Mouse (Mus musculus): ENCODE results near the gene Ocm.

The Ocm gene

DNA sequence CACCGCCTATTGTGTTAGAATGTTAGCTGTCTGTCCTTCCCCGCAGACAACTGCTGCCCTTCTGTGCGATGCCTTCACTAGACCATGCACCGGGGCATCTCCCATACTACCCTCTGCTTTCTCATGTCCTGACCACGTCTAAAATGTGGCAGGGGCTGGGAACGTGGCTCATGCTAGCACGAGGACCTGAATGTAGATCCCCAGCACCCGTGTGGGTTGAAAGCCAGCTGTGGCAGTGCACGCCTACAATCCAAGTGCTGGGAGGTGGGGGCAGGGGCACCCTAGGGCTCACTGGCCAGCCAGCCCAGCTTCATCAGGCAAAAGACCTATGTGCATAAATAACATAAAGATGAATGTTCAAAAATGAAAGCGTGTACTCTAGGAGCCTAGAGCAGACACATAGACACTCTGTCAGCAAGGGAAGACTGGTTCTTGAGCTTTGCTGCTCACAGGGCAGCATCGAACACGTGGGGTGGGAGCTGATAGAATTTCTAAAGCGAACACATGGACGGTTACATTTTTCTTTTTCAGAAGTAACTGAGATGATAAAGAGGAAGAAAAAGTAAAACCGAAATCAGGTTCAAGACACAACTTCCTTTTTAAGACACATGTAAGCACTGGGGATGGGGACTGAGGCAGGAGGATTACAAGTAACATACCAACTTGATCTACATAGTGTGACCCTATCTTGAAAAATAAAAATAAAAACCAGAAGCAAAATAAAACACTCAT is 23.8 kb downstream of the Ocm start:
- DNase-seq (ENCODE audit: low read depth, low spot score), result no peak

GRCm38 (mm10) chr5:143999409-143999808 is 27.1 kb downstream of the Ocm start:
- DNase-seq (ENCODE audit: low read depth, low spot score), result no peak

DNA sequence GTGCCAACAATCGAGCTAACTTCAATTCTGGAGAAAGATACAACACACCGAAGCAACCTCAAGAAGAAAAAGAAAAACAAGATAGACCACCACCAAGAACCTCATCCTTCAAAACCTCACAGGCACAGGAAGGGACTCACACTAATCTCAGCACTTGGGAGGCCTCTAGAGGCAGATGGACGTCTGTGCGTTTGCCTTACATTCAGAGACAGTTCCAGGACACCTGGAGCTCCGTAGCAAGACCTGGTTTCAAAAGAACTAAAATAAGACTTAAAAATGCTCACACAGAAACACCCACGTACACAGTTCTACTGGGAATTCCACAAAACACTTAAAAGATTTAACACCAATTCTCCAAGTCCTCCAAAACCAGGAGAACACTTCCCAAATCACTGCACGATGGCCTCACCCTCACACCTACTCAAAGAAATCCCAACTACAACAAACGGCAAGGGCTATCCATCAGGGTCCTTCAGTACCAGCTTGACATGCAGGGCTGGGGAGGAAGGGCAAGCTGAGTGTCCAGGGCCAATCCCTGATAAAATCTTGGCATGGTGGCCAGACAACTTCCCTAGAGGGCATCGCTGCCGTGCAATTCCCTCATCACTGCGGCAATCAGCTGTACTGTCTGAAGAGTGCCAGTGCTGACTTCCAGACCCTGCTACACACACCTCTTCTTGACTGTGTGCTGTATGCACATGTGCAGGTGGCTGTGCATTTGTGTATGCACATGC is 31.7 kb downstream of the Ocm start:
- no peak for DNase-seq (ENCODE audit: low read depth, low spot score)

DNA sequence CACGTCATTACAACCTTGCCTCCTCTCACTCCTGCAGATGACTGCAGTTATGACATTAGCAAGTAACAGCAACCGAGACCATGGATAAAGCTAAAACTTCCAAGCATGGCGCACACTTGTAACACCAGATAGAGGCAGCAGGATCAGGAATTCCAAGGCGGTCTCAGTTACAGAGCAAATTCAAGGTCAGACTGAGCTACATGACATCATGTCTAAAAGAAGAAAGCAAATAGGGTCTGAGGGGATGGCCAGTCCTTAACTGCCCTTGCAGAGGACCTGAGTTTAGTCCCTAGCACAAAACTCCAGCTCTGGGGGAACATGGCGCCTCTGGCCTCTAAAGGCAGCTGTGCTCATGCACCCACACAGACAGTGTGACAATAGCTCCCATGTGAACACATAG is 32.6 kb downstream of the Ocm start:
- DNase-seq (ENCODE audit: low read depth, low spot score), result no peak

DNA sequence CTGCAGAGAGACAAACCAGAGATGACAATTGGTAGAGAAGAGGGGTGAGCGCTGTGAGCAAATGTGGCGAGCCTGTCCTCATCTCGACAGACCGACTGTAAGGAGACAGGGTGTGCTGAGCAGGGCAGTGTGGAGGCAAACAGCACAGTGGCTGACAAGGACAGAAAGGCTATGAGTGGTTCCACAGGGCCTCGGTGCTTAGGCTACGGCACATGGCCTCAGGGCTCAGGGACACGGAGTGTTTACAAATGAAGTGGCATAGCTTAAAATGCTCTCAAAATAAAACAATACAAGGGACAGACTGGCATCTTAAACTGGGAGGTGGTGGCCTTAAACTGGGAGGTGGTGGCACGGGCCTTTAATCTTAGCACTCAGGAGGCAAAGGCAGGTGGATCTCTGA is 33.2 kb downstream of the Ocm start:
- no peak for DNase-seq (ENCODE audit: low read depth, low spot score)

DNA sequence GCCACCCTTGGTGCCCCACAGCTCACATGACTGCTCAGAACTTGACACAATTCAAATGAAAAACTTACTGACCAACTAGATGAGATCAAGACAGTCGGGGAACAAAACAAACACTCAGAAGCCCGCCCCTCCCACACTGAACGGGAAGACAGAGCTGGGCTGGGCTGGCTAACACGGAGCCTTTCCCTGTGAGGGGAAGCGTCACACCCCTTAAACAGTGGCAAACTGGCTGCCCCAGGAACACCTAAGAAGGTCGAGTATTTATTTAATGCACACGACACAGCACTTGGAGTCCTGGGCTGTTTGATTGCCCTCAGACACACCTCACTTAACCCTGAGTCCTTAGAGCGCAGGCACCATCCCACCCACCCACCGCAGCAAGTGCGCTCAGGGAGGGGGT is 33.8 kb downstream of the Ocm start:
- DNase-seq (ENCODE audit: low read depth, low spot score), result no peak

- DNase-seq (ENCODE audit: low read depth, low spot score), result no peak
These were observed 36.4 kb downstream of the Ocm start for GRCm38 (mm10) chr5:143990086-143990485.

DNA sequence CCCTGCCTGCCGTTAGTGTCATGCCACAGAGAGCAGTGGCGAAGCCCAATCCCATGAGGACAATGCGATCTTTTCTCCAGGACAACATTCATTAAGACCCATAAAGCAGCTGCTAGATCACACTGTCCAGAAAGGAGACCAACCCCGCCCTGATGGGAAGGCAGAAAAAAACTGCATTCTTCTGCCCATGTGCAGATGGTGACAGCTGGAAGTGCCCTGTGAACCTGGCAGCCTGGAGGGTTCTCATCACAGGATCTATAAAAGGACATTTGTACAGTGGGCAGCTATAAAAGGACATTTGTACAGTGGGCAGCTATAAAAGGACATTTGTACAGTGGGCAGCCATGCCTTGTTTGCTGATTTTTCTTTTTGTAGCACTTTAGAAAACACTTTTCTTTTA is 37.4 kb downstream of the Ocm start:
- DNase-seq (ENCODE audit: low read depth, low spot score), result no peak

DNA sequence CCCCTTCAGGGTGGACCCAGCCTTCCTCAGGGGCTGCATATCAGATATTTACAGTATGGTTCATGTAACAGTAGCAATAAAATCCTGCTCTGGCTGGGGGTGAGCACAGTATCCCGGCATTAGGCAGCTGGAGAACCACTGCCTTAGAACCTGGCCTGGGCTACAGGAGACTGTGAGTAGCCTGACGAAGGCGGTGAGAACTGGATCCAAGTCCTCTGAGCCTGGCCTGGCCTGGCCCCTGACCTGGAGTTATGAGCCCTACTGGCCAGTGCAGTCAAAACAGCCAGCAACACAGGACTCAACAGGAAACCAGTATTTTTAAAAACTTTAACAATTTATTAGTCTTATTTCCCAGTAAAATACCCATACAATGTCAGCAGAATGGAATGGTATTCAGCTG is 38.9 kb downstream of the Ocm start:
- DNase-seq (ENCODE audit: low read depth, low spot score), result no peak

GRCm38 (mm10) chr5:143985381-143985780 is 41.1 kb downstream of the Ocm start:
- no peak for DNase-seq (ENCODE audit: low read depth, low spot score)

GRCm38 (mm10) chr5:143982361-143982760 is 44.1 kb downstream of the Ocm start:
- no peak for DNase-seq (ENCODE audit: low read depth, low spot score)

- DNase-seq (ENCODE audit: low read depth, low spot score), result no peak
These were observed 45.6 kb downstream of the Ocm start for GRCm38 (mm10) chr5:143980858-143981257.

DNA sequence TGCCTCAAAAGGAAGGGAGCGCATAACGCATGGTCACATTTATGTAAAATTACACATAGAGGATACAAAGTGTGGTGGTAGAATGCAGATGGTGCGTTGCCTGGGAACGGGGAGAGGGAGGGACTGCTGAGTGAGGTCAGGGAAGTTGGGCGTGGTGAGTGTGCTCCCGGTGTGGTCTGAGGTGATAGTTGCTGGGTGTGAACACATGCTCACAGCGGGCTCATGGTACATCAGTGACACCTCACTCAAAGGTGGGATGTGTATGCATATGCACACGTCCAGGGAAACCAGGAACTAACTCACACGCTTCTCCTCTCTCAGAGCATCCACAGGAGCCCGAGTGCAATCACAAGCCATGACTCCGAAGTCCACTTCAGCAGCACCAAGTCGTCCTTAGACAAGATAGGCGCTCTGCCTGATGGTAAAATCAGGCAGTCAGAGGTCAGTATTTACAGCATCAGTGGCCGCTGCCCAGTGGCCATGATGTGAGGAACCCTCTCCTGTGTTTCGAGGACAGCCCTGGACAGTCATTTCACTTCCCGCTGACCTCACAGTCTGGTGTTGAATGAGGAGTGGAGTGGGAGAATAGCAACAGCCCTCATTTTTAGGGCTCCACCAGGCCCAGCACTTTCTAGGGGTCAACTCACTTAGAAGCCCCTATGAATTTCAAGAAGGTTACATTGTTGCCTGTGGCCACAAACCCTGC is 49.6 kb downstream of the Ocm start:
- no peak for DNase-seq (ENCODE audit: low read depth, low spot score)

DNA sequence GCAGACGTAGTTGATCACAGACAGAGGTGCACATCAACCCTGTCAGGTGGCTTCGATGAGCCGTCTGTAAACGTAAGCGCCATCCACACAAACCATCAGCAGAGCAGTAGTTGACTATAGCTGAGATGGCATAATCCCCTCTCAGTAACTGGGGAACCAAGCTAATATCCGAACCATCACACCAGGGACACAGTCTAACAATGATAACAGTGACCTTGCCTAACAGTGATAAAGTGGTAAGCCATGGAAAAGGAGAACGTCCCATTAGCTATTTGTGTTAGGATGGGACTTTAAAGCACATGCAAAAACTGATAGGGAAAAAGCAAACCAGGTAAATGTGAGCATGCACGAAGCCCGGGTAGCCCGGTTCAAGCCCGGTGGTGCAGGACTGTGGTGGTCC is 50.2 kb downstream of the Ocm start:
- no peak for DNase-seq (ENCODE audit: low read depth, low spot score)

DNA sequence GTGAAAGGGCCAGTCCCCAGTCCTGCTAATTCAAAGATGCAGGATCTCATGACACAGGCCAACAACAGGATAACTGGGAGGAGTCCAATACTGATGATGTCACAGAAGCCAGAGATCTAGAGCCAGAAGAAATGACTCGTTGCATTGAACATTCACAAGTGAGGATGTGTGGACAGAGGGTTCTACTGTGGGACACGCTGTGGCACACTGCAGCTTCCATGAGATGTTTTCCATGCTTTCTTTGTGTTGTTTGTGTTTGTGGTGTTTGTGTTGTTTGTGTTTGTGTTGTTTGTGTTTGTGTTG is 50.9 kb downstream of the Ocm start:
- DNase-seq (ENCODE audit: low read depth, low spot score), result no peak

- DNase-seq (ENCODE audit: low read depth, low spot score), result peak; percentile 12
These were observed 51.4 kb downstream of the Ocm start for GRCm38 (mm10) chr5:143974931-143975630.

GRCm38 (mm10) chr5:143972628-143973027 is 53.8 kb downstream of the Ocm start:
- no peak for DNase-seq (ENCODE audit: low read depth, low spot score)
